In genomic region chr2:12935286-12935685, GRCm38 (mm10) we compare ENCODE assay signal across 18 mouse cellular contexts. TPM values are rescaled to one million over a fixed set of nuclear protein-coding genes. Genes with fewer than 3 reads are reported as not detected.
"Had no signal": no experiment of that assay in that cellular context is flagged by ENCODE, and none has a peak within 500 bp of the region (broad histone marks: within the 10 kb centered on the region; RNA-seq: fewer than 3 reads in every experiment).

No protein-coding gene starts in this region.

- ATAC-seq: liver, postnatal 0 days; lung, postnatal 0 days; midbrain, embryonic 13.5 days; midbrain, embryonic 15.5 days had no signal

- H3K9me3 ChIP-seq: lung, embryonic 15.5 days; midbrain, embryonic 13.5 days; midbrain, embryonic 15.5 days; neural tube, embryonic 12.5 days; stomach, embryonic 15.5 days had no signal

- DNase-seq: liver, postnatal 0 days; lung, adult 2 months; lung, postnatal 14 days; lung, postnatal 36 days; thymus, adult 2 months; thymus, postnatal 25 days; thymus, postnatal 4 days had no signal

- H3K27ac ChIP-seq: lung, embryonic 15.5 days; macrophage; midbrain, embryonic 13.5 days; midbrain, embryonic 15.5 days; neural tube, embryonic 12.5 days; stomach, embryonic 15.5 days; stomach, postnatal 0 days had no signal

- H3K4me1 ChIP-seq: lung, embryonic 15.5 days; midbrain, embryonic 13.5 days; midbrain, embryonic 15.5 days; neural tube, embryonic 12.5 days; stomach, embryonic 15.5 days had no signal

- H3K27me3 ChIP-seq: lung, embryonic 15.5 days; megakaryocyte, embryonic 14.5 days; midbrain, embryonic 13.5 days; midbrain, embryonic 15.5 days; neural tube, embryonic 12.5 days; stomach, embryonic 15.5 days had no signal

- H3K36me3 ChIP-seq: lung, embryonic 15.5 days; midbrain, embryonic 13.5 days; midbrain, embryonic 15.5 days; neural tube, embryonic 12.5 days; stomach, embryonic 15.5 days had no signal

- H3K9ac ChIP-seq: liver, postnatal 0 days; lung, embryonic 15.5 days; midbrain, embryonic 13.5 days; midbrain, embryonic 15.5 days; neural tube, embryonic 12.5 days; stomach, embryonic 15.5 days had no signal

- H3K4me2 ChIP-seq: lung, embryonic 15.5 days; midbrain, embryonic 11.5 days; midbrain, embryonic 13.5 days; midbrain, embryonic 15.5 days; neural tube, embryonic 12.5 days; stomach, embryonic 15.5 days had no signal

- H3K4me3 ChIP-seq: lung, embryonic 15.5 days; megakaryocyte, embryonic 14.5 days; midbrain, embryonic 13.5 days; midbrain, embryonic 15.5 days; neural tube, embryonic 12.5 days; stomach, embryonic 15.5 days had no signal

RNA-seq across cellular contexts. Expression of gene Pter, which starts 11.4 kb away (rescaled TPM):
- total RNA-seq: neutrophil, adult 5-6 weeks had no signal
